Mouse (Mus musculus) heart, embryonic 15.5 days (tissue): ENCODE measurements at regions not wholly inside any gene's neighbourhood (a gene's known extent, or its start where the extent isn't known, plus 50 kb on each side); places are given as distances from the start of the nearest gene placed in this dataset.

Experiments used
- ATAC-seq: fragments of 200-750 bp; cut with Nextera tagmentation; replicated peaks from 2 replicates; pipeline ENCODE4 v1.8.0; 2017; ENCODE audit warnings: low read depth, moderate TSS enrichment; ENCODE audit not compliant: insufficient number of reproducible peaks, insufficient read depth, low FRiP score
- H3K27ac ChIP-seq: fragments of 300-500 bp; sonication (generic); 2 replicates; pipeline ENCODE4 v1.5.1; 2015; ENCODE audit warnings: mild to moderate bottlenecking, inconsistent platforms
- H3K27me3 ChIP-seq: fragments of 300-500 bp; sonication (generic); 2 replicates; pipeline ENCODE4 v1.6.1; 2015; ENCODE audit warnings: inconsistent platforms
- H3K36me3 ChIP-seq: fragments of 300-500 bp; sonication (generic); 2 replicates; pipeline ENCODE4 v1.6.1; 2015; ENCODE audit warnings: mild to moderate bottlenecking, inconsistent platforms
- H3K4me1 ChIP-seq: fragments of 300-500 bp; sonication (generic); replicated peaks from 2 replicates; pipeline ENCODE4 v1.6.1; 2015; ENCODE audit warnings: inconsistent platforms
- H3K4me2 ChIP-seq: fragments of 300-500 bp; sonication (generic); 2 replicates; pipeline ENCODE4 v1.6.1; 2015; ENCODE audit warnings: inconsistent platforms, mild to moderate bottlenecking, moderate library complexity
- H3K4me3 ChIP-seq: fragments of 300-500 bp; sonication (generic); 2 replicates; pipeline ENCODE4 v1.5.1; 2015; ENCODE audit warnings: mild to moderate bottlenecking, inconsistent platforms
- H3K9ac ChIP-seq: fragments of 300-500 bp; sonication (generic); 2 replicates; pipeline ENCODE4 v1.6.1; 2015; ENCODE audit warnings: mild to moderate bottlenecking, inconsistent platforms
- H3K9me3 ChIP-seq: fragments of 300-500 bp; sonication (generic); replicated peaks from 2 replicates; pipeline ENCODE4 v1.6.1; 2016; ENCODE audit warnings: inconsistent platforms
- WGBS: fragments of 180-500 bp; shearing (Covaris S2); methylation state at CpG from one replicate; pipeline ENCODE4 v1.1.7; 2015; ENCODE audit warnings: mixed read lengths; 5-methylcytosine and 5-hydroxymethylcytosine counted together

GRCm38 (mm10) chr17:80802622-80803021 lies 74.3 kb upstream of the Map4k3 start:
- H3K36me3 ChIP-seq = no peaks in the 10 kb centered on the region
- H3K27ac ChIP-seq = peak overlapping the region; percentile 81
- no peaks in the 10 kb centered on the region for H3K9me3 ChIP-seq
- peak overlapping the region; percentile 54 for H3K4me2 ChIP-seq
- 0 out of 2 replicates have a peak overlapping the region, but pooled peaks have one; percentile 11 for H3K4me3 ChIP-seq
- WGBS = 21% methylated on average over 10 of the region's 10 CpGs
- 0 out of 2 replicates have a peak, but pooled peaks have one; percentile 34 for ATAC-seq
- H3K4me1 ChIP-seq = peaks cover 27% of the 10 kb centered on the region
- no peak overlapping the region for H3K9ac ChIP-seq
- no peaks in the 10 kb centered on the region for H3K27me3 ChIP-seq

- 28% methylated on average over 8 of the region's 8 CpGs for WGBS
- H3K9ac ChIP-seq = no peak overlapping the region
Measured at GRCm38 (mm10) chr17:80801991-80802390, 73.7 kb upstream of the Map4k3 start.

GRCm38 (mm10) chr17:80801451-80801983 lies 73.2 kb upstream of the Map4k3 start:
- peak overlapping the region; percentile 11; the same call in 1 of the 2 replicates for H3K4me3 ChIP-seq
- no peak overlapping the region for H3K9ac ChIP-seq
- no peaks in the 10 kb centered on the region for H3K9me3 ChIP-seq
- H3K4me2 ChIP-seq = peak overlapping the region; percentile 54
- ATAC-seq = peak; percentile 54
- 8% methylated on average over 16 of the region's 16 CpGs for WGBS
- H3K4me1 ChIP-seq = peaks cover 27% of the 10 kb centered on the region
- H3K27ac ChIP-seq = peak overlapping the region; percentile 81
- H3K27me3 ChIP-seq = no peaks in the 10 kb centered on the region
- no peaks in the 10 kb centered on the region for H3K36me3 ChIP-seq

More at GRCm38 (mm10) chr17:80801991-80802390, 73.7 kb upstream of the Map4k3 start:
- Histone ChIP-seq H3K4me3 (peak overlapping the region; percentile 11; the same call in 1 of the 2 replicates), H3K36me3 (no peaks in the 10 kb centered on the region), H3K4me1 (peaks cover 27% of the 10 kb centered on the region), H3K9me3 (no peaks in the 10 kb centered on the region), H3K27ac (peak overlapping the region; percentile 81), H3K27me3 (no peaks in the 10 kb centered on the region), H3K4me2 (peak overlapping the region; percentile 54)
- ATAC-seq = no peak

GRCm38 (mm10) chr17:80800877-80801276 lies 72.6 kb upstream of the Map4k3 start:
- H3K4me2 ChIP-seq = peak overlapping the region; percentile 54
- peak overlapping the region; percentile 81 for H3K27ac ChIP-seq
- 68% methylated on average over 13 of the region's 13 CpGs for WGBS
- H3K9ac ChIP-seq = no peak overlapping the region
- ATAC-seq = no peak
- no peaks in the 10 kb centered on the region for H3K27me3 ChIP-seq
- no peaks in the 10 kb centered on the region for H3K36me3 ChIP-seq
- no peak overlapping the region for H3K4me3 ChIP-seq
- H3K4me1 ChIP-seq = peaks cover 27% of the 10 kb centered on the region
- H3K9me3 ChIP-seq = no peaks in the 10 kb centered on the region

GRCm38 (mm10) chr17:80800454-80800853 lies 72.2 kb upstream of the Map4k3 start:
- no peaks in the 10 kb centered on the region for H3K27me3 ChIP-seq
- no peak overlapping the region for H3K4me2 ChIP-seq
- H3K4me1 ChIP-seq = peaks cover 29% of the 10 kb centered on the region
- H3K4me3 ChIP-seq = no peak overlapping the region
- ATAC-seq = no peak
- H3K27ac ChIP-seq = peak overlapping the region; percentile 81
- H3K9me3 ChIP-seq = no peaks in the 10 kb centered on the region
- whole genome bisulfite sequencing = 67% methylated on average over 5 of the region's 5 CpGs
- no peak overlapping the region for H3K9ac ChIP-seq
- no peaks in the 10 kb centered on the region for H3K36me3 ChIP-seq

GRCm38 (mm10) chr17:80799061-80799460 lies 70.8 kb upstream of the Map4k3 start:
- Histone ChIP-seq H3K9me3 (no peaks in the 10 kb centered on the region), H3K4me2 (no peak overlapping the region), H3K27me3 (no peaks in the 10 kb centered on the region), H3K36me3 (no peaks in the 10 kb centered on the region), H3K9ac (no peak overlapping the region), H3K27ac (0 out of 2 replicates have a peak overlapping the region, but pooled peaks have one; percentile 28), H3K4me3 (no peak overlapping the region), H3K4me1 (peaks cover 37% of the 10 kb centered on the region)
- no peak for ATAC-seq
- WGBS = 88% methylated on average over 6 of the region's 6 CpGs

DNA sequence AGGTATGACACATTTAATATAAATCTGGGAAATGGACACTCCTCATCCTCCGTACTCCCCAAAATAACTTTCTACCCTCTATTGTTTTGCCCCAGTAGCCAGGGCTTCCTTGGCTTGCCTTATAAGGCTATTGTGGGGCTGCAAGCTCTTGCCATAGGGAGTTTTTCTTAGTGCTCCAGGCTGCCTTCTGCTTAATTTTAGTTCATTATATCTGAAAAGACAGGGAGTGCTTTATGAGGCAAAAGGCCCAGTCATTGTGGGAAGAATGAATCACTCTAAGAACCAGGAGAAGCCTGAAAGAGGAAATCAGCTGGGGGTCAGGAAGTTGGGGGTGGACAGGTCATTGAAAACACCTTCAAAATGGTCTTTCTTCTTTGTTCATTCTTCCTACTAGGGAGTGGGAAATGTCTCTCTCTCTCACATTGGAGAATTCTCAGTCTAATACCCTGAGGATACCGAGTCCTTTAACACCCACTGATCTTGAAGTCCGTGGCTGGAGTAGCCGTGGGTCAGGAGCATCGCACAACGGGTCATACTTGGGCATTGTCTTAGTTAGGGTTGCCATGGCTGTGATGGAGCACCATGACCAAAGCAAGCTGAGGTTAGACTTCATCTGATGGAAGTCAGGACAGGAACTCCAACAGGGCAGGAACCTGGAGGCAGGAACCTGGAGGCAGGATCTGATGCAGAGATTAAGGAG lies 70.1 kb upstream of the Map4k3 start:
- Histone ChIP-seq H3K4me1 (peaks cover 35% of the 10 kb centered on the region), H3K36me3 (no peaks in the 10 kb centered on the region), H3K27me3 (no peaks in the 10 kb centered on the region), H3K4me3 (no peak overlapping the region), H3K27ac (peak overlapping the region; percentile 28; the same call in 1 of the 2 replicates), H3K9ac (no peak overlapping the region), H3K9me3 (no peaks in the 10 kb centered on the region), H3K4me2 (no peak overlapping the region)
- WGBS = 79% methylated on average over 6 of the region's 6 CpGs
- no peak for ATAC-seq

- H3K9me3 ChIP-seq = no peaks in the 10 kb centered on the region
- WGBS = 88% methylated on average over 5 of the region's 5 CpGs
- H3K27me3 ChIP-seq = no peaks in the 10 kb centered on the region
- ATAC-seq = no peak
- peaks cover 25% of the 10 kb centered on the region for H3K4me1 ChIP-seq
- H3K27ac ChIP-seq = no peak overlapping the region
- no peak overlapping the region for H3K4me3 ChIP-seq
- no peaks in the 10 kb centered on the region for H3K36me3 ChIP-seq
- H3K9ac ChIP-seq = no peak overlapping the region
- no peak overlapping the region for H3K4me2 ChIP-seq
Measured at GRCm38 (mm10) chr17:80796790-80797189, 68.5 kb upstream of the Map4k3 start.

DNA sequence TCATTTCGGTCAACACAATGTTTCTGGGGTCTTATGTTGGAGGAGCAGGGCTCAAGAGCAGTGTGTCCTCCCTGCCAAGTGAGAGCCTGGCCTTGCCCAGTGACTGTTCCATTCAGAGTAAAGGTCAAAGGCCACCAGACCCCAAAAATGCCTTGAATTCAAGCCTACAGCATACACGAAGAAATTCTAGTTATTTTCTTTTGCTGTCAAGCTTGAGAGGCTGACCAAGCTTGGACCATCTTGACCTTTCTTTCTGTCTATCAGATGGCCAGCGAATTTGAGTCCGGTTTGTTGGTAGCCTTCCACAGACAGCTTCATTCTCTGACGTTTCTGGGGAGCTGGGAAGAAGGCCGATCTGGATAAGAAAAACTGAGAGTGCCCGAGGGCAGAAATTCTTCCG lies 68.1 kb upstream of the Map4k3 start:
- H3K4me1 ChIP-seq = peaks cover 21% of the 10 kb centered on the region
- no peak overlapping the region for H3K4me3 ChIP-seq
- no peak overlapping the region for H3K4me2 ChIP-seq
- no peak for ATAC-seq
- H3K9ac ChIP-seq = no peak overlapping the region
- H3K27ac ChIP-seq = no peak overlapping the region
- no peaks in the 10 kb centered on the region for H3K36me3 ChIP-seq
- no peaks in the 10 kb centered on the region for H3K9me3 ChIP-seq
- WGBS = 84% methylated on average over 8 of the region's 8 CpGs
- no peaks in the 10 kb centered on the region for H3K27me3 ChIP-seq

DNA sequence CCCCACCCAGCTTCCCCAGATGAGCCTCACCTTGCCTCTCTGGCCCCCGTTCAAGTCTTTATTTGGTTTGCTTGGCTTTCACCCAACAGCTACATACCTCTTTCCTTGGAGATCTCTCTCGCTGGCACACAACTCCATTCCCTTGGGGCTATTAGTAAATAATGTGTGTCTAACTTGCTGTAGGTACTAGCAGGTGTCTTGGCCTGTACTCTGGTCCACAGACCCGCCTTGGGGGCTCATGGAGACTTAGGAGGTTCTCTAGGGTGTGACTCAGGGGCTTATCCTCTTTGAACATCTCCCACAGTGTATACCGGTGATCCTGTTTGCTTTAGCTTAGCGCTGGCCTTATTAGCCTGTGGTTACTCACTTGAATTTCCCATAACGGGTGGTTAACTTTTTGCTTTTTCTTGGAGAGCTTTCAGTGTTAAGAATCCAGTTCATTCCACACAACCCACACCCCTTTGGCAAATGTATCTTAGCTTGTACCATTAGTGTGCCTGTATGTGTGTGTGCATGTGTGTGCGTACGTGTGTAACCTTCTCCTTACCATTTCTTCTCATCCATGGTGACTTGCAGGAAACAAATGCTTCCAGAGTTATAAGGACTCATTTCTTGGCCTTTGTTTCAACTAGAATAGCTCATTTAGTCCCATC lies 67.3 kb upstream of the Map4k3 start:
- 69% methylated on average over 8 of the region's 8 CpGs for WGBS
- ATAC-seq = no peak
- Histone ChIP-seq H3K4me2 (no peak overlapping the region), H3K36me3 (no peaks in the 10 kb centered on the region), H3K27me3 (no peaks in the 10 kb centered on the region), H3K27ac (no peak overlapping the region), H3K9me3 (no peaks in the 10 kb centered on the region), H3K4me1 (peaks cover 14% of the 10 kb centered on the region), H3K4me3 (no peak overlapping the region), H3K9ac (no peak overlapping the region)

GRCm38 (mm10) chr17:80792605-80793004 lies 64.3 kb upstream of the Map4k3 start:
- Histone ChIP-seq H3K4me2 (no peak overlapping the region), H3K9me3 (no peaks in the 10 kb centered on the region), H3K27me3 (no peaks in the 10 kb centered on the region), H3K4me3 (no peak overlapping the region), H3K9ac (no peak overlapping the region), H3K27ac (no peak overlapping the region), H3K36me3 (no peaks in the 10 kb centered on the region), H3K4me1 (peaks cover 26% of the 10 kb centered on the region)
- WGBS = 76% methylated on average over 4 of the region's 4 CpGs
- no peak for ATAC-seq
